Mouse (Mus musculus) MEL (cell line): ENCODE data around the gene Kbtbd12. TPM values are rescaled to one million over a fixed set of nuclear protein-coding genes. Genes with fewer than 3 reads are reported as not detected.

Experiments
- DNase-seq: peaks from one replicate; pipeline ENCODE4 v3.0.0; 2011; ENCODE audit warnings: low read depth, low spot score
- H3K27ac ChIP-seq: 2 replicates; pipeline ENCODE4 v1.5.1; 2012; ENCODE audit warnings: low read depth, mild to moderate bottlenecking, control low read depth, low read length, moderate library complexity; ENCODE audit not compliant: control insufficient read depth
- H3K27me3 ChIP-seq, 2 experiments: fragments of 150-350 bp in 1 of 2; sonication (generic) in 1 of 2; 2 replicates each; pipeline ENCODE4 v1.6.1; 2012; ENCODE audit warnings: low read length in 2 of 2, mild to moderate bottlenecking in 2 of 2, improper control_type of control experiment in 1 of 2, moderate library complexity in 1 of 2; ENCODE audit not compliant: insufficient read depth in 2 of 2, control insufficient read depth in 1 of 2
- H3K36me3 ChIP-seq, 2 experiments: 2 replicates each; pipeline ENCODE4 v1.6.1; 2012 to 2014; ENCODE audit warnings: low read length in 2 of 2, improper control_type of control experiment in 1 of 2, inconsistent platforms in 1 of 2, mild to moderate bottlenecking in 1 of 2; ENCODE audit not compliant: insufficient read depth in 2 of 2, control insufficient read depth in 1 of 2
- H3K4me1 ChIP-seq, 2 experiments: fragments of 150-350 bp in 1 of 2; sonication (generic) in 1 of 2; 2 replicates each; pipeline ENCODE4 v1.6.1; 2012; ENCODE audit warnings: low read length in 2 of 2, improper control_type of control experiment in 1 of 2, mild to moderate bottlenecking in 1 of 2; ENCODE audit not compliant: insufficient read depth in 2 of 2, control insufficient read depth in 1 of 2
- H3K4me3 ChIP-seq, 2 experiments: fragments of 150-350 bp in 1 of 2; sonication (generic) in 1 of 2; 2 replicates each; pipeline ENCODE4 v1.5.1; 2012; ENCODE audit warnings: low read depth in 2 of 2, low read length in 2 of 2, mild to moderate bottlenecking in 2 of 2, moderate library complexity in 2 of 2, control low read depth in 1 of 2, improper control_type of control experiment in 1 of 2; ENCODE audit not compliant: control insufficient read depth in 1 of 2, insufficient read depth in 1 of 2
- H3K79me2 ChIP-seq: 2 replicates; pipeline ENCODE4 v1.6.1; 2012; ENCODE audit warnings: mild to moderate bottlenecking, low read length, moderate library complexity; ENCODE audit not compliant: control insufficient read depth, poor library complexity, insufficient read depth
- H3K9ac ChIP-seq: 2 replicates; pipeline ENCODE4 v1.6.1; 2012; ENCODE audit warnings: low read depth, mild to moderate bottlenecking, control low read depth, low read length, moderate library complexity; ENCODE audit not compliant: control insufficient read depth, poor library complexity, severe bottlenecking
- H3K9me3 ChIP-seq: fragments of 150-350 bp; sonication (generic); replicated peaks from 2 replicates; pipeline ENCODE4 v1.6.1; 2012; ENCODE audit warnings: mild to moderate bottlenecking, low read length, improper control_type of control experiment, moderate library complexity; ENCODE audit not compliant: insufficient read depth
- BHLHE40 ChIP-seq: IDR thresholded peaks from 2 replicates; pipeline ENCODE4 v1.6.1; 2012; ENCODE audit warnings: low read depth, mild to moderate bottlenecking, inconsistent platforms, low read length, improper control_type of control experiment, borderline replicate concordance
- CHD1 ChIP-seq: IDR thresholded peaks from 2 replicates; pipeline ENCODE4 v1.6.1; 2012; ENCODE audit warnings: low read depth, mild to moderate bottlenecking, inconsistent platforms, low read length, improper control_type of control experiment
- CHD2 ChIP-seq: IDR thresholded peaks from 2 replicates; pipeline ENCODE4 v1.6.1; 2011; ENCODE audit warnings: low read length, improper control_type of control experiment
- ETS1 ChIP-seq: IDR thresholded peaks from 2 replicates; pipeline ENCODE4 v1.6.1; 2012; ENCODE audit warnings: low read depth, mild to moderate bottlenecking, inconsistent platforms, low read length, improper control_type of control experiment, moderate library complexity
- GABPA ChIP-seq: IDR thresholded peaks from 2 replicates; pipeline ENCODE4 v1.6.1; 2012; ENCODE audit warnings: low read depth, mild to moderate bottlenecking, inconsistent platforms, low read length, improper control_type of control experiment, moderate library complexity
- GATA1 ChIP-seq: IDR thresholded peaks from 2 replicates; pipeline ENCODE4 v1.6.1; 2011; ENCODE audit warnings: low read depth, low read length, improper control_type of control experiment
- KAT2A ChIP-seq: conservative IDR thresholded peaks from 2 replicates; pipeline ENCODE4 v1.6.1; 2012; ENCODE audit warnings: low read depth, low read length, improper control_type of control experiment, inconsistent platforms
- MAFK ChIP-seq: IDR thresholded peaks from 2 replicates; pipeline ENCODE4 v1.6.1; 2011; ENCODE audit warnings: low read depth, mild to moderate bottlenecking, low read length, improper control_type of control experiment, borderline replicate concordance
- MAX ChIP-seq: IDR thresholded peaks from 2 replicates; pipeline ENCODE4 v1.6.1; 2011; ENCODE audit warnings: low read length, improper control_type of control experiment
- MAZ ChIP-seq: IDR thresholded peaks from 2 replicates; pipeline ENCODE4 v1.6.1; 2012; ENCODE audit warnings: low read depth, mild to moderate bottlenecking, inconsistent platforms, low read length, improper control_type of control experiment
- NELFE ChIP-seq: IDR thresholded peaks from 2 replicates; pipeline ENCODE4 v1.6.1; 2011; ENCODE audit warnings: low read depth, low read length, improper control_type of control experiment
- POLR2A ChIP-seq, 2 experiments: IDR thresholded peaks; 2 replicates each; pipeline ENCODE4 v1.6.1; 2011 to 2012; ENCODE audit warnings: low read length in 2 of 2, mild to moderate bottlenecking in 2 of 2, control low read depth in 1 of 2, improper control_type of control experiment in 1 of 2, low read depth in 1 of 2, moderate library complexity in 1 of 2; ENCODE audit not compliant: control insufficient read depth in 1 of 2, insufficient read depth in 1 of 2, poor library complexity in 1 of 2
- POLR2AphosphoS2 ChIP-seq: IDR thresholded peaks from 2 replicates; pipeline ENCODE4 v1.6.1; 2011; ENCODE audit warnings: low read length, improper control_type of control experiment
- POLR2AphosphoS5 ChIP-seq: IDR thresholded peaks from 2 replicates; pipeline ENCODE4 v1.6.1; 2012; ENCODE audit warnings: low read depth, borderline replicate concordance, mild to moderate bottlenecking, inconsistent platforms, low read length, moderate library complexity, mixed read lengths
- RAD21 ChIP-seq: IDR thresholded peaks from 2 replicates; pipeline ENCODE4 v1.6.1; 2011; ENCODE audit warnings: mild to moderate bottlenecking, low read depth, low read length, improper control_type of control experiment
- RCOR1 ChIP-seq: IDR thresholded peaks from 2 replicates; pipeline ENCODE4 v1.6.1; 2012; ENCODE audit warnings: low read depth, mild to moderate bottlenecking, inconsistent platforms, low read length, improper control_type of control experiment
- SMC3 ChIP-seq: IDR thresholded peaks from 2 replicates; pipeline ENCODE4 v1.6.1; 2011; ENCODE audit warnings: low read depth, low read length, improper control_type of control experiment
- TBP ChIP-seq: IDR thresholded peaks from 2 replicates; pipeline ENCODE4 v1.8.0; 2011; ENCODE audit warnings: low read depth, low read length, improper control_type of control experiment
- TCF12 ChIP-seq: IDR thresholded peaks from 2 replicates; pipeline ENCODE4 v1.6.1; 2014; ENCODE audit warnings: low read depth, mild to moderate bottlenecking, inconsistent platforms, low read length, improper control_type of control experiment, moderate library complexity
- polyA plus RNA-seq, 2 experiments: library from polyadenylated mRNA; stranded (reverse) in 1 of 2; unstranded in 1 of 2; fragments of >175 nt in 1 of 2; fragments of >200 nt in 1 of 2; gene quantifications; 2 replicates each; pipeline versions ENCODE4 v1.2.1 to v1.2.4; 2012; ENCODE audit warnings: low replicate concordance in 2 of 2, low read depth in 1 of 2; ENCODE audit not compliant: insufficient read length in 2 of 2, insufficient read depth in 1 of 2, missing spikeins in 1 of 2
- total RNA-seq: library from RNA; depleted of rRNA; stranded (reverse); fragments of 300-350 nt; gene quantifications from 2 replicates; pipeline ENCODE4 v1.2.3, GENCODE M21; 2012

Gene Kbtbd12
- total and polyA plus RNA-seq, 3 experiments = 0.04 TPM; not detected in 2

DNA sequence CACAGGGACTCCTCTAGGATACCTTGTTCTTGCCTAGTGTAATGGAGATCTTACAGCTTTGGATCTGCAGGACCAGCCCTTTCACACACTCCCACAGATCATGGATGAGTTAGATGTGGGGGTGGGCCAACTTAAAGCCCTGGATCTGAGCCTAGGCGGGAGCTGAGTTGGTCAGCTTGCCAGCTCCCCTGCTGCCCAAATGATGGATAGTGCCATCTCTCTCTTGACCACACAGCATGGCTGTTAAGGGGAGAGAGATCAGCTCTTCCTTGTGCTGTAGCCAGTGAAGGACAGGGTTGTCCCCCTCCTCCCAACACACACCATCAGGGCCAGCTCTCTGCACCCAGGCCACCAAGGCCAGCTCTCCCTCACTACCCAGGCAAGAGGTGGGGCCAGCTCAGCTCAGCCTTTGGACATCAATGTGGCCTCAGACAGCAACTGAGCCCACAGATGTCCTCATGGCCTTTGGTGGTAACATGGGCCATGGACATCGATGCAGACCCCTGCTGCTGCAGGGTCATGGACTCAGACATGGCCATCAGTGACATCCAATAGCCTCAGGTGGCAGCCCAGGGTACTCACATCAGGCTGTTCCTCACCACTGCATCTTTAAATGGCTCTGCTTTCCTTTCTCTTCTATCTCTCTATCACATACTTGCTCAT is 97.5 kb downstream of the Kbtbd12 start:
- no peak overlapping the region for H3K9ac ChIP-seq
- H3K36me3 ChIP-seq = peaks cover 0 to 5% of the 10 kb centered on the region in 2 experiments; a peak in 2 of 4 replicates
- no peak for DNase-seq
- H3K27ac ChIP-seq = no peak overlapping the region
- H3K27me3 ChIP-seq = peaks cover 8 to 34% of the 10 kb centered on the region in 2 experiments
- H3K9me3 ChIP-seq = no peaks in the 10 kb centered on the region
- no peak for TF ChIP-seq POLR2AphosphoS5
- TF ChIP-seq GABPA = no peak
- no peak for TF ChIP-seq MAFK
- TF ChIP-seq ETS1 = no peak
- no peak for TF ChIP-seq TCF12
- TF ChIP-seq TBP = no peak
- no peak for TF ChIP-seq KAT2A
- TF ChIP-seq RCOR1 = no peak
- no peak for TF ChIP-seq GATA1
- TF ChIP-seq POLR2A (IDR thresholded peaks at IDR 0.05; ENCODE audit: control insufficient read depth in 1 of 2, insufficient read depth in 1 of 2, low read depth in 1 of 2, low read length in 2 of 2, poor library complexity in 1 of 2) = no peak
- no peak for TF ChIP-seq MAX
- no peak for TF ChIP-seq CHD1
- TF ChIP-seq CHD2 = no peak
- no peak for TF ChIP-seq POLR2AphosphoS2
- H3K4me1 ChIP-seq = peaks cover 0 to 3% of the 10 kb centered on the region in 2 experiments; a peak in 3 of 4 replicates
- no peaks in the 10 kb centered on the region for H3K79me2 ChIP-seq
- H3K4me3 ChIP-seq = no peak overlapping the region

DNA sequence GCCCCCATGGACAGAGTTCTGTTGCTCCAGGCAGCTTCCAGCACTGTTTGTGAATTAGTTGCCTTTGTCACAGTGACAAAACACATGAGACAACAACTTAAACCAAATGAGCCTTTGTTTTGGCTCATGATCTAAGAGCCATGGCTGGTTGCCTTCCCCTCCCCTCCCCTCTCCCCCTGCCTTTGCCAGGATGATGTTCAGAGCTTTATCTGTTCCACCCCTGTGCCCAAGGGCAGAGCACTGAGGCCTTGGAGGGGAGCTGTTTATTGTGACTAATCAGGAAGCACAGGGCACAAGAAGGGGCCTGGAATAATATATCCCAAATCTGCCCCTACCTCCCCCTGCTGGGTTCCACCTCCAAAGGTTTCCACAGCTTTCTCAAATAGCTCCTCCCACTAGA is 107.4 kb downstream of the Kbtbd12 start:
- H3K4me1 ChIP-seq = no peaks in the 10 kb centered on the region
- H3K79me2 ChIP-seq = no peaks in the 10 kb centered on the region
- peaks cover 19 to 23% of the 10 kb centered on the region in 2 experiments for H3K27me3 ChIP-seq
- H3K36me3 ChIP-seq = no peaks in the 10 kb centered on the region
- no peak for TF ChIP-seq POLR2AphosphoS2
- DNase-seq = no peak
- no peak overlapping the region for H3K27ac ChIP-seq
- H3K9me3 ChIP-seq = no peaks in the 10 kb centered on the region
- H3K9ac ChIP-seq = no peak overlapping the region
- H3K4me3 ChIP-seq = no peak overlapping the region

DNA sequence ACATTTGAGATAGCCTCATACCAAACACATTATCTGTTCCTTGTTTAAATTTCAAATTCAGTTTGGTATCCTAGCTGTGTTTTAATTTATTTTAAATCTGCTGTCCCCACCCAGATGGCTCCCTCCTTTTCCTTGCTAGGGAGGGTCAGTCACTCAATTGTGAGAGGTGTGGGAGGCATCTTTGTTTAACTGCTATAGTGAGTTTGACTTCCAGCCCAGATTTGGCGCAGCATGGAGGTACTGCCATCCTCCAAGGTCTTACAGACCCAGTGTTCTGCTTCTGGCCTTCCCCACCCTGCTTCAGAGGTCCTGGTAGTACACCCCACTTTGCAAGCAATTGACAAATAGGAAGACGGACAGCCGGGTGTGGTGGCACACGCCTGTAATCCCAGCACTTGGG is 113.7 kb downstream of the Kbtbd12 start:
- H3K79me2 ChIP-seq = peaks cover 4% of the 10 kb centered on the region
- H3K4me1 ChIP-seq = peaks cover 3 to 10% of the 10 kb centered on the region in 2 experiments
- no peaks in the 10 kb centered on the region for H3K9me3 ChIP-seq
- H3K4me3 ChIP-seq = no peak overlapping the region
- TF ChIP-seq SMC3 (no peak), NELFE (no peak), RAD21 (no peak), BHLHE40 (no peak), MAZ (no peak)
- H3K36me3 ChIP-seq = peaks cover 0 to 7% of the 10 kb centered on the region in 2 experiments; a peak in 2 of 4 replicates
- peaks cover 10 to 11% of the 10 kb centered on the region in 2 experiments for H3K27me3 ChIP-seq
- H3K9ac ChIP-seq = no peak overlapping the region
- DNase-seq = no peak
- H3K27ac ChIP-seq = no peak overlapping the region
